Mouse (Mus musculus) urinary bladder, postnatal 25 days (tissue): Measurements from ENCODE around the gene 4933402J07Rik.

Experiments
- DNase-seq: peaks from one replicate; pipeline ENCODE4 v3.0.0; 2022; ENCODE audit warnings: low spot score

The 4933402J07Rik gene

GRCm38 (mm10) chr8:87563553-87563952 lies at the start of gene 4933402J07Rik:
Gene 4933402J07Rik, plus strand, starts transcription at chr8:87563853.
- DNase-seq, result no peak

GRCm38 (mm10) chr8:87517132-87517531 lies 46.5 kb upstream of the 4933402J07Rik start:
- no peak for DNase-seq

GRCm38 (mm10) chr8:87525006-87525405 lies 38.6 kb upstream of the 4933402J07Rik start:
- DNase-seq, result no peak

- no peak for DNase-seq
Observed at GRCm38 (mm10) chr8:87531176-87531575, 32.5 kb upstream of the 4933402J07Rik start.

GRCm38 (mm10) chr8:87533476-87533875 lies 30.2 kb upstream of the 4933402J07Rik start:
- no peak for DNase-seq

GRCm38 (mm10) chr8:87534846-87535245 lies 28.8 kb upstream of the 4933402J07Rik start:
- DNase-seq, result no peak

GRCm38 (mm10) chr8:87536615-87537329 lies 26.9 kb upstream of the 4933402J07Rik start:
- peak; percentile 73 for DNase-seq

- no peak for DNase-seq
Observed at GRCm38 (mm10) chr8:87539829-87540394, 23.7 kb upstream of the 4933402J07Rik start.

- no peak for DNase-seq
Observed at GRCm38 (mm10) chr8:87549881-87550280, 13.8 kb upstream of the 4933402J07Rik start.

- DNase-seq, result no peak
Observed at GRCm38 (mm10) chr8:87552801-87553200, 10.9 kb upstream of the 4933402J07Rik start.

- no peak for DNase-seq
Observed at GRCm38 (mm10) chr8:87560801-87561200, 2.9 kb upstream of the 4933402J07Rik start.

- DNase-seq, result no peak
Observed at GRCm38 (mm10) chr8:87569203-87569602, 5.5 kb downstream of the 4933402J07Rik start.

- no peak for DNase-seq
Observed at GRCm38 (mm10) chr8:87569706-87570563, 6.3 kb downstream of the 4933402J07Rik start.

- no peak for DNase-seq
Observed at GRCm38 (mm10) chr8:87570564-87570855, 6.9 kb downstream of the 4933402J07Rik start.

- DNase-seq, result no peak
Observed at GRCm38 (mm10) chr8:87570880-87571279, 7.2 kb downstream of the 4933402J07Rik start.

- peak; percentile 51 for DNase-seq
Observed at GRCm38 (mm10) chr8:87594272-87594671, 30.6 kb downstream of the 4933402J07Rik start.

- DNase-seq, result no peak
Observed at GRCm38 (mm10) chr8:87602731-87603130, 39.1 kb downstream of the 4933402J07Rik start.

- no peak for DNase-seq
Observed at GRCm38 (mm10) chr8:87609110-87609509, 45.5 kb downstream of the 4933402J07Rik start.

GRCm38 (mm10) chr8:87609651-87610192 lies 46.1 kb downstream of the 4933402J07Rik start:
- DNase-seq, result no peak

GRCm38 (mm10) chr8:87613701-87614100 lies 50.0 kb downstream of the 4933402J07Rik start:
- no peak for DNase-seq

GRCm38 (mm10) chr8:87619118-87619517 lies 55.5 kb downstream of the 4933402J07Rik start:
- DNase-seq, result no peak

GRCm38 (mm10) chr8:87619529-87619928 lies 55.9 kb downstream of the 4933402J07Rik start:
- DNase-seq, result no peak

GRCm38 (mm10) chr8:87620225-87620624 lies 56.6 kb downstream of the 4933402J07Rik start:
- DNase-seq, result no peak
